Mouse (Mus musculus) colon, adult 2 months (tissue): ENCODE data around the gene Ift80. TPM values are rescaled to one million over a fixed set of nuclear protein-coding genes. Genes with fewer than 3 reads are reported as not detected.

Experiments
- polyA plus RNA-seq: library from polyadenylated mRNA; depleted of rRNA; stranded (reverse); fragments of >200 nt; gene quantifications from 2 replicates; pipeline ENCODE4 v1.2.3, GENCODE M21; 2012; rRNA removed

The Ift80 gene
- 0.90 and 1.1 TPM in 2 replicates for polyA plus RNA-seq

GRCm38 (mm10) chr3:69004437-69005337, at the start of gene Ift80, which contains the start of gene Smc4:
Gene Ift80 (minus strand): TSS chr3:69004570.
Gene Smc4 (plus strand): TSS chr3:69004738.

GRCm38 (mm10) chr3:69044645-69045399, 40.5 kb upstream of the Ift80 start, which contains the start of gene Trim59:
Gene Trim59 (minus strand): TSS chr3:69044755.

GRCm38 (mm10) chr3:68869211-68869690, 135.1 kb downstream of the Ift80 start, which contains the start of gene 1110032F04Rik:
Gene 1110032F04Rik (plus strand): TSS chr3:68869586.

Other genes starting within 250 kb of the Ift80 start
- gene 1110032F04Rik, start 135.0 kb downstream of the Ift80 start, polyA plus RNA-seq = 0.53 and 1.1 TPM in 2 replicates
- gene Smc4, start 168 bp upstream of the Ift80 start, polyA plus RNA-seq = 4.4 and 7.7 TPM in 2 replicates
- gene Trim59, start 40.2 kb upstream of the Ift80 start, polyA plus RNA-seq = 0.62 and 1.9 TPM in 2 replicates
- 5.6 and 6.5 TPM in 2 replicates for gene Kpna4, start 122.5 kb upstream of the Ift80 start, polyA plus RNA-seq
- 0.83 and 1.3 TPM in 2 replicates for gene Arl14, start 217.8 kb upstream of the Ift80 start, polyA plus RNA-seq